Mouse (Mus musculus): ENCODE data around the gene Tpm4. TPM values are rescaled to one million over a fixed set of nuclear protein-coding genes. Genes with fewer than 3 reads are reported as not detected.
A peak's percentile ranks its signal among the peaks of the same experiment; 100 is the strongest.

Tpm4 gene
- polyA plus RNA-seq, 1 experiment from 2014 or later, result 86.6 TPM

DNA sequence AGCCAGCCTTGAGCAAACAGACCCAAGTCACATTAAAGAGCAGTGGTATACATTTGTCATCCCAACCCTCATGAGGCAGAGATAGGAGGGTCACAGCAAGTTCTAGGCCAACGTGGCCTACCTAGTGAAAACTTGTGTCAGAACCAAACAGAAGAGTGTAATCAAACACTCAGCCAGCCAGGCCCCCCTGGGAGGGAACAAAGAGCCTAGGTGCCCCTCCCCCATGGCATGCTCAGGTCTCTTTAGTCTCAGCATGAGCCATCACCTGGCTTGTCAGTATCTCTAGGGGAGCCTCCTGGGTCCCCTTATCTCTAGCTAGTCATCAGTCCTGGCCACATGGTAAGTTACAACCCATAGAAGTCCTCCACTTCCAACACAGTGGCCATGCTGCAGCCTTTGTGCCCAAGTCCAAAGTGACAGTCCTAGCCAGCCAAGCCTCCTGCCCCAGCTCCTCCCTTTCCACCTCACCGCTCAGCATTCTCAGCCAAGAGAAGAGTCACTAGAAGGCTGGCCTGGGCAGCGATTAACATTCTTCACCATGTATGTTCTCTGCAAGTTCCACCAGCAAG, 35.0 kb downstream of the Tpm4 start:
- no peak overlapping the region for H3K4me2 ChIP-seq (ENCODE audit: low read depth, low read length)
- no peaks in the 10 kb centered on the region for H3K27me3 ChIP-seq (ENCODE audit: insufficient read depth, low read length)
- ATAC-seq (peak; percentile 92), DNase-seq (peak; percentile 57)
- H3K9me3 ChIP-seq (ENCODE audit: low read length), result no peaks in the 10 kb centered on the region
- H3K4me1 ChIP-seq (ENCODE audit: insufficient read depth), result peaks cover 27% of the 10 kb centered on the region
- H3K27ac ChIP-seq (ENCODE audit: low read depth), result peak overlapping the region; percentile 88
- no peak overlapping the region; the same call in 1 of the 2 replicates for H3K9ac ChIP-seq (replicated peaks)
- peaks cover 69% of the 10 kb centered on the region for H3K36me3 ChIP-seq (replicated peaks; ENCODE audit: insufficient read depth, low read length)
- TF ChIP-seq EP300 (IDR thresholded peaks at IDR 0.05; ENCODE audit: low read depth) (no peak), CTCF (IDR thresholded peaks at IDR 0.05; ENCODE audit: low read depth) (no peak)
- no peak overlapping the region for H3K4me3 ChIP-seq (ENCODE audit: low read depth, low read length)
- 58% methylated on average over 3 of the region's 3 CpGs for WGBS (ENCODE audit: insufficient replicate concordance)

- TF ChIP-seq CTCF (IDR thresholded peaks at IDR 0.05; ENCODE audit: low read depth), result peak; percentile 92
- TF ChIP-seq EP300 (IDR thresholded peaks at IDR 0.05; ENCODE audit: low read depth), result no peak
- H3K36me3 ChIP-seq (replicated peaks; ENCODE audit: insufficient read depth, low read length), result peaks cover 84% of the 10 kb centered on the region
- H3K9me3 ChIP-seq (ENCODE audit: low read length), result no peaks in the 10 kb centered on the region
- H3K4me3 ChIP-seq (ENCODE audit: low read depth, low read length), result no peak overlapping the region
- no peak overlapping the region for H3K4me2 ChIP-seq (ENCODE audit: low read depth, low read length)
- no peak overlapping the region for H3K27ac ChIP-seq (ENCODE audit: low read depth)
- H3K27me3 ChIP-seq (ENCODE audit: insufficient read depth, low read length), result no peaks in the 10 kb centered on the region
- peak; percentile 64 for ATAC-seq
- no peak overlapping the region for H3K9ac ChIP-seq (replicated peaks)
- DNase-seq, result peak; percentile 80
- WGBS (ENCODE audit: insufficient replicate concordance), result 66% methylated on average over 5 of the region's 5 CpGs
- no peaks in the 10 kb centered on the region for H3K4me1 ChIP-seq (ENCODE audit: insufficient read depth)
Observed at GRCm38 (mm10) chr8:72177346-72177925, 42.7 kb downstream of the Tpm4 start.

DNA sequence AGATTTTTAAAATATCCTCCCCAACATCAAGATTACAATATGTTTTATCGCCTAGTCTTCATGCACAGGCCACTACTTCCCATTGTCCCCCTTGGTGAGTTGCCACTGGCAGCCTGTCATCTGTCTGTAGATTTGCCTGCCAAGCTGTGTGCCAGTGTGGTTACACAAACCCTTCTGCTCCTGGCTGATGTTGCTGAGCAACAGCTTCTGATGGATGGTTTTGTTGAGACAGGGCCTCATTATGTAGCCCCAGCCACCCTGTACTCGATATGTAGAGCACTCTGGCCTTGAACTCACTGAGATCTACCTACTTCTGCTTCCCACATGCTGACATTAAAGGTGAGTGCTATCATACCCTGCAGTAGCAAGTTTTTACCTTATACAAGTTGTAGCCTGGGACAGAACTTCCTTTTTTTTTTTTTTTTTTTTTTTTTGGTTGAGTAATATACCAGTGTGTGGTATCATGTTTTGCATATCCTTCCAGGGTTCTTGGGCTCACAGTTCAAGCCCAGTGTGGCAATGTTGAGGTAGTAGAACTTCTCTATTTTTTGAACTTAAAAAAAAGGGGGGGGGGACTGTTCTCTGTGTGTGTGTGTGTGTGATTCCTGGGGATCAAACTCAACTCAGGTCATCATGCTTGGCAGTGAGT, 48.9 kb downstream of the Tpm4 start:
- Histone ChIP-seq H3K4me1 (ENCODE audit: insufficient read depth) (peaks cover 5% of the 10 kb centered on the region), H3K36me3 (replicated peaks; ENCODE audit: insufficient read depth, low read length) (peaks cover 26% of the 10 kb centered on the region), H3K4me3 (ENCODE audit: low read depth, low read length) (no peak overlapping the region), H3K9ac (replicated peaks) (no peak overlapping the region), H3K27ac (ENCODE audit: low read depth) (peak overlapping the region; percentile 51), H3K4me2 (ENCODE audit: low read depth, low read length) (no peak overlapping the region), H3K27me3 (ENCODE audit: insufficient read depth, low read length) (no peaks in the 10 kb centered on the region), H3K9me3 (ENCODE audit: low read length) (no peaks in the 10 kb centered on the region)
- ATAC-seq (peak; percentile 50), DNase-seq (no peak)
- 48% methylated on average over 2 of the region's 2 CpGs for WGBS (ENCODE audit: insufficient replicate concordance)
- TF ChIP-seq CTCF (IDR thresholded peaks at IDR 0.05; ENCODE audit: low read depth), result no peak
- no peak for TF ChIP-seq EP300 (IDR thresholded peaks at IDR 0.05; ENCODE audit: low read depth)

GRCm38 (mm10) chr8:72187793-72188331, 53.1 kb downstream of the Tpm4 start:
- TF ChIP-seq CTCF (IDR thresholded peaks at IDR 0.05; ENCODE audit: low read depth) (no peak), EP300 (IDR thresholded peaks at IDR 0.05; ENCODE audit: low read depth) (no peak)
- Histone ChIP-seq H3K4me1 (ENCODE audit: insufficient read depth) (peaks cover 9% of the 10 kb centered on the region), H3K4me3 (ENCODE audit: low read depth, low read length) (no peak overlapping the region), H3K4me2 (ENCODE audit: low read depth, low read length) (no peak overlapping the region), H3K9me3 (ENCODE audit: low read length) (no peaks in the 10 kb centered on the region), H3K27ac (ENCODE audit: low read depth) (no peak overlapping the region), H3K36me3 (replicated peaks; ENCODE audit: insufficient read depth, low read length) (no peaks in the 10 kb centered on the region), H3K27me3 (ENCODE audit: insufficient read depth, low read length) (no peaks in the 10 kb centered on the region), H3K9ac (replicated peaks) (no peak overlapping the region)
- 64% methylated on average over 2 of the region's 2 CpGs for WGBS (ENCODE audit: insufficient replicate concordance)
- no peak for DNase-seq
- no peak for ATAC-seq

DNA sequence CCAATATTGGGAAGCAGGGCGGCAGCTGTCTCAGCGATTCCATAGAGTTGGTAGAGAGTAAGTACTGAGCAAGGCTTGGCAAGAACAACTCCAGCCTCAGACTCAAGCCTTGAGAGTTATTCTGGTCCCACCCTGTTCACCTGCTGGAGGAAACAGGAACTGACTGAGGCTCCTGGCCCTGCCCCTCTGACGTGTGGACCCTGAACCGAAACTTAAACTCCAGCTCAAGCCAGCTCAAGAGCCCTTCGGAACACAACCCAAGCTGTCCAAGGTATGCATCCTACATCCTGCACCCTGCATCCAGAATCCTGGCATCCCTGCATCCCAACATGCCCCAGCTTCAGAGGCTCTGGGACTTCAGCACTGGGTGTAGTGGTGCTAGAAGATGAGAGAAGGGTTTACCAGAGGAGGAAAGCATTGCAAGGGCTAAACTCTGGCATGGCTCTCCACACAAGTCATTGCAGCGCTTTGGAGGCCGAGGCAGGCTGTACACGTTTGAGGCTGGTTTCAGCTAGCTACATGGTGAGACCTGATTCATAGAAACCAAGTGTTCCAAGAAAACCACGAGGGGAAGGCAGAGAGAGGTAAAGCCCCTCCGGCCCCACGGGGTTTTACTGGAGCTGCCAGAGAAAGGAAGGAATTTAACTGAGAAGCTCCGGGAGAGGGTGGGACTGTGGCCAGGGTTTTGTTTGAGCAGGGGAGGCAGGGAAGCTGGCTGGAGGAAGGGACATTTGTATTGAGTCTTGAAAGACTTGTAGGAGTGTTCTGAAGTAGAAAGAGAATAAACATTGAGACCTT, 54.8 kb downstream of the Tpm4 start, which contains the start of gene Hsh2d:
Hsh2d (plus strand) TSS at position 222 of the 798 bp plus-strand sequence.
- DNase-seq, result peak; percentile 55
- H3K4me2 ChIP-seq (ENCODE audit: low read depth, low read length), result peak within 1 kb of the TSS; percentile 59
- peak within 1 kb of the TSS; percentile 50; the same call in 1 of the 2 replicates for H3K27ac ChIP-seq (ENCODE audit: low read depth)
- no peaks in the 10 kb centered on the region for H3K9me3 ChIP-seq (ENCODE audit: low read length)
- no peaks in the 10 kb centered on the region for H3K36me3 ChIP-seq (replicated peaks; ENCODE audit: insufficient read depth, low read length)
- peak within 1 kb of the TSS; percentile 33 for H3K9ac ChIP-seq (replicated peaks)
- TF ChIP-seq CTCF (IDR thresholded peaks at IDR 0.05; ENCODE audit: low read depth) (peak; percentile 52), EP300 (IDR thresholded peaks at IDR 0.05; ENCODE audit: low read depth) (no peak)
- peak; percentile 77 for ATAC-seq
- 54% methylated on average over 12 of the region's 12 CpGs for WGBS (ENCODE audit: insufficient replicate concordance)
- peaks cover 4% of the 10 kb centered on the region for H3K4me1 ChIP-seq (ENCODE audit: insufficient read depth)
- H3K4me3 ChIP-seq (ENCODE audit: low read depth, low read length), result peak within 1 kb of the TSS; percentile 34
- no peaks in the 10 kb centered on the region for H3K27me3 ChIP-seq (ENCODE audit: insufficient read depth, low read length)

Data from liver, postnatal 0 days (tissue).